Mouse (Mus musculus) forelimb bud, embryonic 11.5 days (tissue): ENCODE data around the gene Neurod6.
"Not testable (repeated sequence)": the region's sequence is repeated elsewhere in the genome, so short reads cannot be mapped to it uniquely, and the experiment has no call there.

Experiments used
- DNase-seq: peaks from one replicate; pipeline ENCODE4 v3.0.0-alpha.2; 2012; ENCODE audit warnings: low read depth, low spot score

Gene Neurod6

GRCm38 (mm10) chr6:55680974-55681373 is at the start of gene Neurod6:
Neurod6 (minus strand) TSS chr6:55681263.
- DNase-seq = no peak

DNA sequence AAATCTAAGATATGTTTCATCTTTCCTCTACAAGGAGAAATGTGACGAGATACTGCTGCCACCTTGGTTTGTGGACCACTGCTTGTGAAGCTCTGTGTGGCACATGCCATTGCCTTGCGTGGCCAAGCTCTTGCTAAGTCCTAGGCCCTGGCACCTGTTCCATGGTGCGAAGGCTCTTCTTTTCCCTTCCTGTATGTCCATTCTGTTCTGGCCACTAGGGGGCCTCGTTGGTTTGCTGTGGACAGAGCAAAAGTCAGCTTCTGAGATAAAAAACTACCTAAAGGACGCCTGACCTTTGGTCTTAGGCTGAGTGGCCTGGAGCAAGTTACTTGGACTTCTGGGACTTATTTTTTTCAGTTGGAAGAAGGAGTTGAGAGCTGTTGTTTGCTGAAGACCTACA is 36.1 kb upstream of the Neurod6 start:
- DNase-seq = peak; percentile 57

DNA sequence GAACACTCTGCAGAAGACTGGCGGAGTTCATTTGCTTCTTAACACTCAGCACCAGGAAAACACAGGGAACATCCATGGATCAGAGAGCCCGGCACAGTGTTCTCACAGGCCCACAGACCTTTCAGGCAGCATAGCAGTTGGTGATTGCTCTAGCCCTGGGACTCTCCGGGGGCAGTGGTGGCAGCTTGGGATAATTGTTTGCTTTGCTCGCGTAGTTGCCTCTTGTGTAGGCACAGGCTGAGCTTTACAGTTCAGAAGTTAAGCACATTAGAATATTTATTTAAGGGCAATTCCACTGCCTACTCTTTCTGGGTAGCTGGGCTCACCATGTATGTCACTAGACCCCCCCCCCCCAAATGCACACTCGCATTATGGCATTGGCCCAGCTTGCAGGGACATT is 34.4 kb upstream of the Neurod6 start:
- no peak for DNase-seq

GRCm38 (mm10) chr6:55710913-55711312 is 29.9 kb upstream of the Neurod6 start:
- not testable (repeated sequence) for DNase-seq

GRCm38 (mm10) chr6:55704759-55705104 is 23.7 kb upstream of the Neurod6 start:
- DNase-seq = no peak

DNA sequence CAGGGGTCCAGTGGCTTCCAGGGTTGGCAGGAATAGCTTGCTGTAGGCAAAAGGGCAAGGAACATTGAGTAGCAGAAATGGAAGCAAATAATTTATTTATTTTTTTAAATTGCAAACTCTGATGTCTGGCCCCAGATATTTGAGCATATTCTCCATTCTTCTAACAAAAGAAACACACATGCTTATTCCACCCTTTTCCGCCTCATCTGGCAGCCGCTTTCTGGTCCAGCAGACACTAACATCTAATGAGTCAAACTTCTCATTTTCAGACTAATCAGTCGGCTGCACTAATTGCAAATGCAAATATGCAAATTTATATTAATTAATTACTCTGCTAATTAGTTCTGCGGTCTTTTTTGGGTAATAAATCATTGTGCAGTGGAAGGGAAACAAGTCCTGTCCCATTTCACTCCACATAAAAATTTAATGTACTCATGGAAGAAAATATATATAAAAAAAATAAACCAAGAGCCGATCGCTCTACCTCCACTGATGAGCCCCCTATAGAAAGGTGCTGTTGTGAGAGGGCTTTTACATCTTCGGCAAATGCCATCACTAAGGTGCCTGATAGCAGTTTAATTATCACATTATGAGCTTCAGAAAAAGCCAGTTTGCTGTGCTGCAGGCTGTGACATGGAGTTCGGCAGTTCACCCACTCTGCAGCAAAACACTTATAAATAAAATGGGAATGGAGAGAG is 23.1 kb upstream of the Neurod6 start:
- DNase-seq = no peak

DNA sequence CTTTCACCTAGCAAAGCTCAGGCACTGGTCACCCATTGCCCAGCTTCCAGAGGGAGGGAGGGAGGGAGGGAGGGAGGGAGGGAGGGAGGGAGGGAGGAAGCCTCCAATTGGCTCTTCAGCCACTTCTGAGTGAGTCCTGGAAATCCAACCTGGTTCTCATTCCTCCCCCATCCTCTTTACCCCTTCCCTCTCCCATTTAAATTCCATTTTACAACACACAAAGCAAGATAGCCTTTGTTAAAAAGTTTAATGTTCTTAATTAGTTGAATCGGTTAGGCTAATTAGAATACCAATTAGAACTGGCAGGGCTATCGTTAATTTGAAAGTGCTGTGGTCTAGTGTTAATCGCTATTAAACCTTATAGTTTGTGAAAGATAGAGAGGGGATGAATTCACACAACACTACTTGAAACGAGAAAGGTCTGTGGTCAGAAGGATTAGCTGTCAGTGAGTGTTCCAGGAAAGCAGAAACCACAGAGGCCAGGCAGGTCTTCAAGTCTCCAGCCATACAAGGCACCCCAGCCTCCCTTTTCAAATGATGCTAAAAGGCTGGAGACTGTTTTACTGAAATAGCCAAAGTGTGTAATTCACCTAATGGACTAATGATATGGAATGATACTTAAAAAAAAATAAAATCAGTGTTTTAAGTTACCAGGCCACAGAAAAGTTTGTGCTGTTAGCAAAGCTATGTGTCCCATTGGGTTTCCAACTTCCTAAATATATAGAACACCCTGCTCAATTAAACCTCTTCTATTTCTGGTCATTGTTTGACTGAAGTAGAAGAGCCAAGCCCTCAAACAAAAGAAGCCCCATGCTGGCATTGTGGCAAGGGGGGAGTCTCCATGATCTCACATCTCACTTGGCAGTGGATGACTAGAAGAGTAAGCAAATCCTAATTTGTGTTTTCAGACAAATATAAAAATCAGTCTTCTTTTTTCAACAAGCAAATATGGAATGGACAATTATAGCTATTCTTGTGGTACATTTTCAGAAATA is 19.6 kb upstream of the Neurod6 start:
- DNase-seq = no peak

DNA sequence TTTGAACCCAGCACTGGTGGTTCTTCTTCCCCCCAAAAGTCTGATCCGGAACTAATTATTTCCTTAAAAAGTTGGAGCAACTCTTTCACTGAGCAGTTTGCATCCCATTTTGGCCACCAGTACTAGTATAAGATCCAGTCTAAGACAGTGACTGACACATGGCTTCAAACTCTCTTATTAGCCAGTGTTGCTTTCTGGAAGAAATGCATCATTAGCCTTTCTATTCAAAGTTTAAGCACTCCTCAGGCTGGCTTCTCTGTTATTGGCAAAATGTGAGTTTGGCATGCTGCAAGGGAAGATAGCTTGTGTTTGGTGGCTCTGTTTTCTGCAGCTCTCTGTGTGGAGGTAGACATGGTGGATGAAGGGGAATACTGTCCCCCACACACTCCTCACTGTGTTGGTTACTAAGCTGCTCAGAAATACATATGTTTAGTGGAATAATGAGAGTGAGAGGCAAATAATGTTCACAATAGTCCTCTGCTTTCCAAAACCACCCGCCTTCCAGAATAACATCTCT is 9.0 kb upstream of the Neurod6 start:
- DNase-seq = no peak

DNA sequence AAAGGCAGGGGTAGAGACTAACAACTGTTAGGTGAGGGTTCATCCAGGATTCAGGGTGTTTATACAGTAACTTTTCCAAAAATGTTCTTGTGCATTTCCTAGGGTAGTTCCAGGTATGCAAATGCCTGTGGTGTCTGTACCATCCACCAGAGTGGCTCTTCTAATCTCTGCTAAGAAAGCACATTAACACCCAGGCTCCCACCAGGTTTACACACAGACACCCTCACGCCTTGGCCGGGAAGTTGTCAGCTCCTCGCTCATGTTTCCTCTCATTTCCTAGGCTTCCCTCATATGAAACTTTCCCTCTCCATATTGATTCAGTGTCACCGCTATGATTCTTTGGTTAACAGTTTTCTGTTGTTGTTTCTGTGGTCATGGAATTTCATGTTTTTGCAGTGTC is 2.4 kb upstream of the Neurod6 start:
- DNase-seq = no peak

DNA sequence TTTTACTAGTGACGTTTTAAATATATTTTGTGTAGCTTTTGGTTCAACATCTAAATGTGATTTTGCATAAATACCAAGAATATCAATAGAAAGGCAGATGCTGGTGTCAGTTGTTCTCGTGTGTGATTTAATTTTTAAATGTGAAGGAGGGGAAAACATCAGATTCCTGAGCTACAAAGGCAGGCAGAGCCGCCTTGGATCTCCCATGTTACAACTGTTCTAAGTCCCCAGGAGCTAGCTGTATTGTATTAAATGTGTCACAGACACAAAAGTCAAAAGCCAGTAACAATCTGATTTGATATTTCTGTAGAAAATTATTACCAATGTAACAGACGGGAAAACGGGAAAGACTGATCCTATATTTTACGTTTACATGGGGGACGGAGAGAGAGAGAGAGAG is 1.8 kb upstream of the Neurod6 start:
- DNase-seq = no peak

DNA sequence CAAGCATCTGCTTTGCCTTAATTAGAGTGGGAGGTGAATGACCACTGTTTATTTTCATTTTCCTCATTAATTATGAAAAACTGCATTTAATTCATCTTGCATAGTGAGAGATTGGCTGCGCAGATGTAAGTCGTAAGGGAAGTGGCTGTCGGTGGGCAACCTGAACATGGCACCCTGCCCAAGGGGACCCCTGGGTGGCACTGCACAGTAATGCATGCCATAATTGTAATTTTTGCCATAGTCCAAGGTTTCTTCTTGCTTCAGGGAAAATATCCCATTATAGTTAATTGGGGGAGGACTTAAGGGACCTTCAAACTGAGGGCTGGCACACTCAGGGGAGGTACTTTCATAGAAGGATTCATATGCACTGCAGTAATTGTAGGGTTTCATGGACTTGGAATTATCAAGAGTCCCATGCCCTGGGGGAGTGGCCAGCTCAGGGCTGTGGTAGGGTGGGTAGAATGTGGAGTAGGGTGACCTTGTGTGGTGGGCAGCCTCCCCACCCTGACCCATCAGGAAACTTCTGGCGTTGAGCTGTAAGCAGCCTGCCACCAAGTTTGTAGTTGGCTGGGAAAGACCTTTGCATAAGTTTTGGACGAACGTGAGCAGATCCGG is 2.4 kb downstream of the Neurod6 start:
- no peak for DNase-seq

DNA sequence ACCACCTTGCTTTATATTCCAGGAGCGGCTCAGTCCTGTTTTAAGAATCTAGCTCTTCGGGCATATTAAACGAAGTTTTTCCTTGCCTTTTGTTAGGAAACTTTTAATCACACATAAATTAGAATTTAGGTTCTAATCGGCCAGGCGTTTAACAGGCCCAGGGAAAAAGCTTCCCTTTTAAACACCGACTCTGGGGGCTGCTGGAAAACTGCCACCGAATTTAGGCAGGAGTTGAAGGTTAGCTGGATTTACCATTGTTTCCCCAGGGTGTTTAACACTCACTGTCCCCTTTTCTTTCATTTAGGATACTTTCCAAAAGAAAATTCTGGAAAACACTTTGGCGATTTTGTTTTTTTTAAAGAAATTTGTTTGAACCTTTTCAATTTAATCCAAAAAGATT is 3.7 kb downstream of the Neurod6 start:
- no peak for DNase-seq

DNA sequence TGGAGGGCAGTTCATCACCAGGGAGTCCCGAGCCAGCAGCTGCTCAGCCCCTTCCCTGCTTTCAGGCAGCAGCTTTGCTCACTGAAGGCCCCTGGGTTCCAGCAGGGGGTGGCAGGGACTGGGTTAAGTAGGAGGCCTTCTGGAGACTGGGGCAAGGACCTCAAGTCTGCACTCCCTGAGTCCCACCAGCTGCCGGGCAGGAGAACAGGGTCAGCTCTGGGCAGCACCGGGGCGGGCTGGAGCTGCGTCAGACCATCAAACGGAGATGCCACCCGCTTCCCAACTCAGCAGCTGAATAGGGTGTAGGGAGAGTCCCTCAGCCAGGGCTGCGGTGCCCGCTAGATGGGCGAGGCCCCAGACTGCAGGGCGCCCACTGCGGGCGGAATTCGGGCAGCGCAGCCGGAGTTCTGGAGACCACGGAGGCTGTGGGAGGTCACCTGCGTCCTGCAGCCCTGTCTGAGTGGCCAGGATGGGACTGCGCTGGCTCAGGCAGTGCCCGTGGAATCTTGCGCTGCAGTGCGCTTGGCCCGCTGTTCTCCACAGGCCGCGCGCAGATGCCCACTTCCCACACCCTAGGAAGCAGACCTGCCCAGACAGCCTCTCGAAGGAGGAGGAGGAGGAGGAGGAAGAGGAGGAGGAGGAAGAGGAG is 4.3 kb downstream of the Neurod6 start:
- DNase-seq = peak; percentile 34

GRCm38 (mm10) chr6:55676141-55676662 is 4.9 kb downstream of the Neurod6 start:
- DNase-seq = no peak

- DNase-seq = no peak
These were observed 13.3 kb downstream of the Neurod6 start for GRCm38 (mm10) chr6:55667801-55668200.

DNA sequence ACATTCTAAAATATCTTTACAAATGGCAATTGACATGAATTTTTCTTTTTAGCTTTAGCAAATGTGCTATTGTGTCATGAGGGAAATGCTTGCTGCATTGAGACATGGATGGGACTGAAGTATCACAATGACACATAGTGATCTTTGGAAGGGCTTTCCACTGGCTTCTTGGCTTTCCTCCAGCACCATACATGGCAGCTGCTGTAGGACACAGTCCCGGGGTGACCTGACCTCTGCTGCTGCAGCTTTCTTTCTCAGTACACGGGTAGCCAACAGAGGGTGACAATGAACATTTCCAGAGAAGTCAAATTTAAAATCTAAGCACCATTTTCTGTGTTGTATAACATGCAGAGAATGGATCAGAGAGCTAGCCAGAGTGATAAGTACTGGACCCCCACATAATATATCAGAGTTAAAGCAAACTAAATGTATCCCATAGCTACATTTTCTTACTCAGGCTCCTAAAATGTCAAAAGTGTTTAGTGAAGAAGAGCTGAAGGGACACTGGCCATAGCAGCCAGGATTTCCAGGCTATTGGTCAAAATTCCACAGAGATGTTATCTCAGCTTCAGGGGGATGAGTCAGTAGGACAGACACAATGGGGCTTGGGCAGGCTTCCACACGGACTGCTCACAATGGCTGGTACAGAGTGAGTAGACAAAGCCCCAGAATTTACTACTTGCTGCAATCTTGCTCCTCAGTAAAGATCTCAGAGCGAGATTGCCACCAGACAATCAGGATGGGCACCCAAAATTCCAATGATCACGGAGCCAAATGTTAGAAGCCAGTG is 19.7 kb downstream of the Neurod6 start:
- no peak for DNase-seq

GRCm38 (mm10) chr6:55649996-55650395 is 31.1 kb downstream of the Neurod6 start:
- DNase-seq = no peak

DNA sequence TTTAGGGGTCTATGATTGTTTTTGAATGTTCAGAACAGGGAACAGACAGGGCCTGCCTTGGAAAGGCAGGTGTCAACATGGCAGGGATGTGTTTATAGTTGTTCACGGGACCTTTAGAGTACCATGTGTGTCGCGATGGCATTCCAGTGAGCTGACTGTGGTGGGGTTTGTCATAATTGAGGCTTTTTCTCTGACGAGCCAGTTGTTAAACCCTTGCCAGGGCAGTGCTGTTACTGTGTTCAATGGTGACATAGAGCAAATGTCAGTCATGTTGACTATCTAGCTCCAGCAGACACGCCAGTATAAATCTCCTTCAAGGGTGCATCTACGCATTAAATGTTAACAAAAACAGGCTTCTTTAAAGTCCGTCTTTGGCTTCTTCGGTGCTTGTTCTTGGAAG is 31.5 kb downstream of the Neurod6 start:
- DNase-seq = no peak

GRCm38 (mm10) chr6:55648886-55649285 is 32.2 kb downstream of the Neurod6 start:
- DNase-seq = no peak

DNA sequence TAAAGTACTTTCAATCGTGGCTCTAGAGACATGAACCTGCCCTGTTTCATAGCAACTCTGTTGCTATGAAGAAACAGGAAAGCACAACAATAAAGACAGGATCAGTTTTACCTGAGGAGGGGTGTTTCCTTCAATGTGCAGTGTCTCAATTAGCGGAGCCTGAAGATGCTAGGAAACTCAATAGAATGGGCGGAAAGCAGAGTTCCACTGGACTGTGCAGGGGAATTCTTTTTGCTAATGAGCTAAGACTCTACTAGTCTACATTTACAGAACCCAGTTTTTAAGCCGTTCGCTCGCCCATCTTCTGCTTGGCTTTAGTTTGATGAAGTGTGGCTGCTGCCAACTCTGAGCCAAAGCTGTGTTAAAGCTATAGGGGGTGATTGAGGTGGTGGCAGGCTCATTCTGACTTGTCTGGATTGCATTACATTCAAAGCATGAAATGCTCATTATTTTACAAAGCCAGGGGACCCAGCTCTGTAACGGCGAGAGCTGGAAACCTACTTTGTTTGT is 33.2 kb downstream of the Neurod6 start:
- peak; percentile 38 for DNase-seq
